Mouse (Mus musculus) midbrain, embryonic 13.5 days (tissue): ENCODE results near the gene Ptrhd1. TPM values are rescaled to one million over a fixed set of nuclear protein-coding genes. Genes with fewer than 3 reads are reported as not detected.
"Not testable (repeated sequence)": the region's sequence is repeated elsewhere in the genome, so short reads cannot be mapped to it uniquely, and the experiment has no call there.

Experiments
- ATAC-seq: fragments of 200-750 bp; cut with Nextera tagmentation; 2 replicates; pipeline ENCODE4 v1.8.0; 2017; ENCODE audit warnings: mild to moderate bottlenecking, moderate TSS enrichment, moderate library complexity
- H3K27ac ChIP-seq: fragments of 300-500 bp; sonication (generic); 2 replicates; pipeline ENCODE4 v1.5.1; 2015; ENCODE audit warnings: inconsistent platforms, mild to moderate bottlenecking, moderate library complexity
- H3K27me3 ChIP-seq: fragments of 300-500 bp; sonication (generic); 2 replicates; pipeline ENCODE4 v1.6.1; 2015; ENCODE audit warnings: mild to moderate bottlenecking, inconsistent platforms
- H3K36me3 ChIP-seq: fragments of 300-500 bp; sonication (generic); 2 replicates; pipeline ENCODE4 v1.6.1; 2015; ENCODE audit warnings: mild to moderate bottlenecking, inconsistent platforms
- H3K4me1 ChIP-seq: fragments of 300-500 bp; sonication (generic); replicated peaks from 2 replicates; pipeline ENCODE4 v1.6.1; 2015; ENCODE audit warnings: inconsistent platforms
- H3K4me2 ChIP-seq: fragments of 300-500 bp; sonication (generic); replicated peaks from 2 replicates; pipeline ENCODE4 v1.6.1; 2015; ENCODE audit warnings: moderate library complexity, mild to moderate bottlenecking, inconsistent platforms
- H3K4me3 ChIP-seq: fragments of 300-500 bp; sonication (generic); replicated peaks from 2 replicates; pipeline ENCODE4 v1.5.1; 2015; ENCODE audit warnings: mild to moderate bottlenecking, inconsistent platforms
- H3K9ac ChIP-seq: fragments of 300-500 bp; sonication (generic); replicated peaks from 2 replicates; pipeline ENCODE4 v1.6.1; 2015; ENCODE audit warnings: mild to moderate bottlenecking, inconsistent platforms
- H3K9me3 ChIP-seq: fragments of 300-500 bp; sonication (generic); 2 replicates; pipeline ENCODE4 v1.6.1; 2016; ENCODE audit warnings: mild to moderate bottlenecking, inconsistent platforms
- WGBS: fragments of 180-500 bp; shearing (Covaris S2); methylation state at CpG from one replicate; pipeline ENCODE4 v1.1.7; 2015; 5-methylcytosine and 5-hydroxymethylcytosine counted together
- polyA plus RNA-seq: library from polyadenylated mRNA; unstranded; fragments of >200 nt; fragmentation: Nextera tagmentation; extraction: Ambion mirVana; gene quantifications from 2 replicates; pipeline ENCODE4 v1.2.1, GENCODE M21; 2015

Gene Ptrhd1
- polyA plus RNA-seq, 1 experiment from 2014 or later: 5.3 TPM

- Histone ChIP-seq H3K27me3 (no peaks in the 10 kb centered on the region), H3K4me2 (no peak overlapping the region), H3K4me3 (no peak overlapping the region), H3K27ac (no peak overlapping the region), H3K4me1 (no peaks in the 10 kb centered on the region), H3K36me3 (peaks cover 53% of the 10 kb centered on the region), H3K9me3 (no peaks in the 10 kb centered on the region), H3K9ac (no peak overlapping the region)
- WGBS: 95% methylated on average over 11 of the region's 11 CpGs
- ATAC-seq: no peak
These were observed 27.7 kb upstream of the Ptrhd1 start for GRCm38 (mm10) chr12:4206106-4206505.

GRCm38 (mm10) chr12:4208405-4209133, 25.3 kb upstream of the Ptrhd1 start:
- Histone ChIP-seq H3K27me3 (no peaks in the 10 kb centered on the region), H3K9ac (no peak overlapping the region), H3K27ac (no peak overlapping the region), H3K36me3 (peaks cover 65% of the 10 kb centered on the region), H3K4me1 (no peaks in the 10 kb centered on the region), H3K4me2 (no peak overlapping the region), H3K4me3 (no peak overlapping the region), H3K9me3 (no peaks in the 10 kb centered on the region)
- WGBS: 82% methylated on average over 15 of the region's 15 CpGs
- ATAC-seq: peak; percentile 58; the same call in 1 of the 2 replicates

- ATAC-seq: no peak
- H3K36me3 ChIP-seq: peaks cover 72% of the 10 kb centered on the region
These were observed 24.6 kb upstream of the Ptrhd1 start for GRCm38 (mm10) chr12:4209196-4209595.

GRCm38 (mm10) chr12:4211174-4211573, 22.7 kb upstream of the Ptrhd1 start:
- no peak overlapping the region for H3K27ac ChIP-seq
- ATAC-seq: no peak
- WGBS: 95% methylated on average over 9 of the region's 9 CpGs
- H3K36me3 ChIP-seq: peaks cover 76% of the 10 kb centered on the region
- H3K4me3 ChIP-seq: no peak overlapping the region
- H3K27me3 ChIP-seq: no peaks in the 10 kb centered on the region
- no peak overlapping the region for H3K4me2 ChIP-seq
- H3K9ac ChIP-seq: no peak overlapping the region
- H3K4me1 ChIP-seq: no peaks in the 10 kb centered on the region
- H3K9me3 ChIP-seq: no peaks in the 10 kb centered on the region

More at GRCm38 (mm10) chr12:4209196-4209595, 24.6 kb upstream of the Ptrhd1 start:
- H3K9me3 ChIP-seq: no peaks in the 10 kb centered on the region
- H3K27ac ChIP-seq: no peak overlapping the region
- H3K4me1 ChIP-seq: no peaks in the 10 kb centered on the region
- WGBS: 96% methylated on average over 9 of the region's 9 CpGs
- H3K9ac ChIP-seq: no peak overlapping the region
- no peak overlapping the region for H3K4me2 ChIP-seq
- no peak overlapping the region for H3K4me3 ChIP-seq
- H3K27me3 ChIP-seq: no peaks in the 10 kb centered on the region

- Histone ChIP-seq H3K9ac (no peak overlapping the region), H3K4me1 (no peaks in the 10 kb centered on the region), H3K27ac (no peak overlapping the region), H3K4me2 (no peak overlapping the region), H3K9me3 (no peaks in the 10 kb centered on the region), H3K4me3 (no peak overlapping the region), H3K27me3 (no peaks in the 10 kb centered on the region), H3K36me3 (peaks cover 75% of the 10 kb centered on the region)
- ATAC-seq: no peak
- 59% methylated on average over 8 of the region's 8 CpGs for WGBS
These were observed 20.9 kb upstream of the Ptrhd1 start for GRCm38 (mm10) chr12:4212908-4213307.

- Histone ChIP-seq H3K27me3 (no peaks in the 10 kb centered on the region), H3K36me3 (peaks cover 39% of the 10 kb centered on the region), H3K27ac (no peak overlapping the region), H3K4me2 (no peak overlapping the region), H3K4me3 (no peak overlapping the region), H3K9ac (no peak overlapping the region), H3K9me3 (no peaks in the 10 kb centered on the region), H3K4me1 (peaks cover 18% of the 10 kb centered on the region)
- whole genome bisulfite sequencing: 94% methylated on average over 7 of the region's 7 CpGs
- no peak for ATAC-seq
These were observed 3.7 kb upstream of the Ptrhd1 start for GRCm38 (mm10) chr12:4230156-4230555.

- Histone ChIP-seq H3K27ac (no peak overlapping the region), H3K36me3 (peaks cover 25% of the 10 kb centered on the region), H3K4me1 (peaks cover 18% of the 10 kb centered on the region), H3K4me3 (peak overlapping the region; percentile 72), H3K9me3 (no peaks in the 10 kb centered on the region), H3K9ac (no peak overlapping the region), H3K27me3 (no peaks in the 10 kb centered on the region), H3K4me2 (peak overlapping the region; percentile 61)
- ATAC-seq: no peak
- 53% methylated on average over 4 of the region's 4 CpGs for WGBS
These were observed 1.1 kb upstream of the Ptrhd1 start for GRCm38 (mm10) chr12:4232777-4233176.

GRCm38 (mm10) chr12:4237481-4237880, 3.7 kb downstream of the Ptrhd1 start:
- Histone ChIP-seq H3K4me1 (peaks cover 14% of the 10 kb centered on the region), H3K9ac (no peak overlapping the region), H3K27ac (no peak overlapping the region), H3K4me2 (no peak overlapping the region), H3K36me3 (peaks cover 16% of the 10 kb centered on the region), H3K4me3 (no peak overlapping the region), H3K9me3 (no peaks in the 10 kb centered on the region), H3K27me3 (no peaks in the 10 kb centered on the region)
- no peak for ATAC-seq
- 97% methylated on average over 15 of the region's 15 CpGs for WGBS

- not testable (repeated sequence) for H3K4me3 ChIP-seq, ATAC-seq
- 82% methylated on average over 8 of the region's 8 CpGs for WGBS
These were observed 6.5 kb downstream of the Ptrhd1 start for GRCm38 (mm10) chr12:4240281-4240680.

GRCm38 (mm10) chr12:4243805-4244204, 10.0 kb downstream of the Ptrhd1 start:
- Histone ChIP-seq H3K4me2 (no peak overlapping the region), H3K9ac (no peak overlapping the region), H3K4me1 (no peaks in the 10 kb centered on the region), H3K27me3 (no peaks in the 10 kb centered on the region), H3K9me3 (no peaks in the 10 kb centered on the region), H3K36me3 (peaks cover 8% of the 10 kb centered on the region), H3K4me3 (no peak overlapping the region), H3K27ac (no peak overlapping the region)
- ATAC-seq: no peak
- 79% methylated on average over 2 of the region's 2 CpGs for WGBS

More at GRCm38 (mm10) chr12:4240281-4240680, 6.5 kb downstream of the Ptrhd1 start:
- H3K4me1 ChIP-seq, H3K9me3 ChIP-seq, H3K4me2 ChIP-seq, H3K27me3 ChIP-seq, H3K9ac ChIP-seq, H3K27ac ChIP-seq: not testable (repeated sequence)
- peaks cover 16% of the 10 kb centered on the region for H3K36me3 ChIP-seq

- Histone ChIP-seq H3K9me3 (no peaks in the 10 kb centered on the region), H3K36me3 (peaks cover 16% of the 10 kb centered on the region), H3K27ac (no peak overlapping the region), H3K27me3 (no peaks in the 10 kb centered on the region), H3K4me3 (no peak overlapping the region), H3K4me1 (no peaks in the 10 kb centered on the region), H3K4me2 (no peak overlapping the region), H3K9ac (no peak overlapping the region)
- 85% methylated on average over 10 of the region's 10 CpGs for WGBS
- 0 out of 2 replicates have a peak, but pooled peaks have one; percentile 14 for ATAC-seq
These were observed 11.9 kb downstream of the Ptrhd1 start for GRCm38 (mm10) chr12:4245742-4246141.

GRCm38 (mm10) chr12:4249786-4250185, 16.0 kb downstream of the Ptrhd1 start:
- no peak overlapping the region for H3K4me3 ChIP-seq
- H3K27ac ChIP-seq: no peak overlapping the region
- peaks cover 39% of the 10 kb centered on the region for H3K36me3 ChIP-seq
- no peak overlapping the region for H3K9ac ChIP-seq
- H3K27me3 ChIP-seq: no peaks in the 10 kb centered on the region
- no peaks in the 10 kb centered on the region for H3K9me3 ChIP-seq
- no peaks in the 10 kb centered on the region for H3K4me1 ChIP-seq
- no peak for ATAC-seq
- H3K4me2 ChIP-seq: no peak overlapping the region
- 85% methylated on average over 6 of the region's 6 CpGs for WGBS
